Mouse (Mus musculus) T-helper 17 cell (primary cell): ENCODE results near the gene Prdx2.

Experiments
- in situ Hi-C, 2 experiments: fragments of 300-600 bp; cut with MboI, MseI; formaldehyde crosslinking; loops; 1 replicate in 1 of 2; 2 replicates in 1 of 2; pipeline ENCODE4 v1.15.1; 2025; ENCODE audit warnings: high pct_unique_total_duplicates in 2 of 2

Prdx2 gene

DNA sequence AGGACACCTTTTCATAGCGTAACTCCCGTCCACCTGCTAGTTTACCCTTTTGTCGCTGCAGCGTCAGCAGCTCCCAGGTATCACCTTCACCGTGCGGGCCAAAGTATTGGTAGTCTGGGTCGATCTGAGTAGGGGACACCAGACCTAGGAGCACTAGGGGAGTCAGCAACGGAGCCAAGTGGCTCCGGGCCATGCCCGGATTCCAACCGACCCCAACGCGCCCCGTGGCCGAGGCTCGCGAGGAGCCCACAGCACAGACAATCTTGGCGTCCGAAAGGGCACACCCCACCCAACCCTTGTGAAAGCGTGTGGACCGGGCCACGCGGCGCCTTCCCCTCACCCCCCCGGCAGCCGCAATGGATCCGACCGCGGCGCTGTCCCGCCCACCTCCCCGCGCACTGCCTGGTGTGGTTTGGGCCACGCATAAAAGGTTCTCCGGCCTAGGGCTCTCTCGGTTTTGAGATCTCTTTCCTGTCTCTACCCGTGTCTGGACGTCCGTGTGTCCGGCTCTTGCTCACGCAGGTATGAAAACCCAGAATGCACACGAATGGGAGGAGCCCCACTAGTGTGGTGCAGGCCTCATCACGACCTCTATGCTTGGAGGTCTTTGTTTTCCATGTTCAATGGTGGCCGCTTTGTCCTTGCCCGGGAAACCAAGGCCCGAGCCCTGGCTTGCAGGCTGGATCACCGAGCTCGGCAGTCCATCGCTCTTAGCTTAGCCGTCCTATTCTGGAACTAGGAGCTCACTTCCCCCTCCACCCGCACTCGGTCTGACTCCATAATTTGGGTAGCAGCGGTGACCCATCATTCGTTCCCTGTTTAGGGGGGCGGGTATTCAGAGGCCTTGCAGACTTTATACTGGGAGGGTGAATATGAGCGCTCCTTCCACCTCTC lies at the start of gene Prdx2, which contains the start of the genes Gm49661 and Rnaseh2a:
TSS of gene Prdx2 (plus strand) at position 347 of the 894 bp plus-strand sequence.
TSS of gene Gm49661 (minus strand) at position 193 of the 894 bp plus-strand sequence.
TSS of gene Rnaseh2a (minus strand) at position 527 of the 894 bp plus-strand sequence.
- in situ Hi-C loops: loop anchor here in 1 of 2 experiments (5.0 to 10.0 kb wide), 2 partner anchors 38 to 1735 kb away; no protein-coding TSS in a partner anchor

DNA sequence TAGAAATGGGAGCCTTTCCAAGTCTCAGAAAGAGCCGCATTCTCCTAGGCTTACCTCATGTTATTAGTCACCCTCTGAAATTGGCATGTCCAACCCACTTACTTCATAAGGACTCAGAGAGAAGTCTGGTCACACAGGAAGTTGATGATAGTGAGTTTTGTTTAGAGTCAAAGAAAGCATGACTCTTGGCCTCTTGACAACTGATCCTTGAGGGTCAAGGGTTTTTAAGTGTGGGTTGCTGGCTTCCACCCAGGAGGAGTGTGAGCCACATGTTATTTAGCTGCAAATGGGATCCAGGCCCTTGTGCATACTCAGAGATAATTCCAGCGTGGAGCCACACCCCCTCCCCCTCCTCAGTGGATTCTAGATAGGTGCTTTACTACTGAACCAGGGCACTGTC lies 47.8 kb upstream of the Prdx2 start:
- in situ Hi-C loops: no loop called here

GRCm38 (mm10) chr8:84925557-84925956 lies 43.8 kb upstream of the Prdx2 start:
- in situ Hi-C loops: no loop called here

DNA sequence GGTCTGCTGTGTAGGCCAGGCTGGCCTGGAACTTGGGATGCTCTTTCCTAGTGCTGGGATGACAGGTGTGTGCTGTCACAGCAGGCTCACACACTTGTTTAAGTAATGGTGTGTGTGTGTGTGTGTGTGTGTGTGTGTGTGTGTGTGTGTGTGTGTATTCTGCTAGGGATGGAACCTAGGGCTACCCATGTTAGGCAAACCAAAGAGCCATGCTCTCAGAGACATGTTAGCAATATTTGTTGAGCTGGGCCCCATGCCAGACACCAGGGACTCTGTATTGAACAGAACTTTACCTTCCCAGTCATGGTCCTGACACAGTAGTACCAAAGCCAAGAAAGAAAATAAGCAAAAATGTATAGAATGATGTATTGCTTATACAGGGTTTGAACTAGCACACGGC lies 41.9 kb upstream of the Prdx2 start:
- in situ Hi-C loops: no loop called here

DNA sequence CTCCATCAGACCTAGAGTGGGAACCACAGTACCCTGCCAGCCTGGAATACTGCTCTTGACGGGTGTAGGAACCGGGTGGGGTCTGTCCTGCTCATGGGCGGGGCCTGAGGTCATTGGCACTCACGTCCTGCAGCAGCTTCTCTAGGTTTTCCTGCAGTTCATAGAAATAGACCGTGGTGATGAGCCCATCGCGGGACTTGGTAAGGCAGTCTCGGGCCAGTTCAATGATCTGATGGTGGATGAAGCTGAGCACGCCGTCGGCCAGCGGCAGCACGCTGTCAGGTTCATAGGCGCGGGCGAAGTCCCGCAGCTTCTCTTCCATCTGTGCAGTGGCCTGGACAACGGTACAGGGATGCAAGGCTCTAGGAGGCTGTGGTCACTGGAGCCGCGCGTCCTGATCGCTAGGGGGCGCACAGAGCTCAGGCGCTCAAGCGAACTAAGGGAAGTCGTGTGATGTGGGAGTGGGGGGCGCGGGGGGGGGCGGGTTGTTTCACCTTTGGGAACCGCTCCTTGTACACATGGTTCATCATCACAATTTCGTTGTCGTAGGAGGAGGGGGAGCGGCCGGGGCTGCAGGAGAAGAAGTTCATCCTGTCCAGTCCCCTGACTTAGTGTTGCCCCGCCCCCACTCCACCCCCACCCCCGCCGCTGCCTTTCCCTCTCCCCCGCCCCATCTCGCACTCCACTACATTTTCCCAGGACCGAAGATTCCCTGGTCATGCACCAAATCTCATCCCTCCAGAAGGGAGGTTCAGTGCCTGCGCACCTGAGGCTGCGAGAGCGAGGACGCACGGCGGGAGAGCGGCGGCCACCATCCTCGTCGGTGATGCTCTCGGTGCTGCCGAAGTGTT lies 40.7 kb upstream of the Prdx2 start:
- in situ Hi-C loops: no loop called here

DNA sequence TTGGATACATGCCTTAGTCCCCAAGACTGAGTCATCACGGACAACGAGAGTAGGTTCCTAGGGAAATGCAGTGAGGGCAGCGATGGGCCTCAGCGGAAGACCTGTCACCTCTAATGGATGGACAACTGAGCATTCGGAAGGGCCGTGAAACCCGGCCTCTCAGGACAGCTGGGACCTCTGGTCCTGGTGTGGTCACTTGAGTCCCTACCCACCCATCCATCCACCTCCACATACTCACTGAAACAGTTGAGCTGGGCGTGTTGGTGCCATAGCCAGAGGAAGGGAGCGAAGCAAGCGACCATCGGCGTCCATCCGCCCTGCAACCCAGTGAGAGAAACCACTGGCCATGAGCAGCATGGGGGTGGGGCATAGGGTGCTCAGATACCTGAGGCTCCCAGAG lies 38.8 kb upstream of the Prdx2 start:
- in situ Hi-C loops: no loop called here

DNA sequence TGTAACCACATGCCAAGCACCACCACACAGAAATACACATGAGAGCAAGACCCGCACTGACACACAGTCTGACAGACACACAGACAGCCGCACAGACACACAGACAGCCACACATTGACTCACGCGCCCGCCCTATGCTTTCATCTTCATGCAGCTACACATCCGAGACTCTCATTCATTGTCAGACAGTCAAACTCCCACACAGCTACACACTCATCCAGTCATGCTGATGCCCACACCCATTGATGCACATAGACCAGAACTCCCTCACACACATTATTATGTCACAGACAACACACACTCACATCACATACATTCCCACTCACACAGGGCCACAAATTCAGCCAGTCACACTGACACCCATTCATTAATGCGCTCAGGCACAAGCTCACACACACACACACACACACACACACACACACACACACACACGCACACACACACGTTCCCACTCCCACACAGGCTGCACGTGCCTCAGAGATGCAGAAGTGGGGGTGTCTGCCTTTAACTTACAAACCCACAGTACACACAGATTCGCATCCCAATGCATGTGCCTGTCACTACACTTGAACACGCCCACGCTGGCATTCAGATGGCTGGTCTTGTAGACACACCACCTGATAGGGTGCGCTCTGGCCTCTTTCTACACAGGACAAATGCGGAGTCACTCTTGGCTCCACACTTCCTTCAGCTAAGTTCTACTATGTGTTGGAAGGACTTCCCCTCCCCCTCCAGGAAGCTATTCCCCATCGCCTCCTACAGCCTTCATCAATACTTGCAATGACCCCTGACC lies 35.4 kb upstream of the Prdx2 start:
- in situ Hi-C loops: no loop called here

DNA sequence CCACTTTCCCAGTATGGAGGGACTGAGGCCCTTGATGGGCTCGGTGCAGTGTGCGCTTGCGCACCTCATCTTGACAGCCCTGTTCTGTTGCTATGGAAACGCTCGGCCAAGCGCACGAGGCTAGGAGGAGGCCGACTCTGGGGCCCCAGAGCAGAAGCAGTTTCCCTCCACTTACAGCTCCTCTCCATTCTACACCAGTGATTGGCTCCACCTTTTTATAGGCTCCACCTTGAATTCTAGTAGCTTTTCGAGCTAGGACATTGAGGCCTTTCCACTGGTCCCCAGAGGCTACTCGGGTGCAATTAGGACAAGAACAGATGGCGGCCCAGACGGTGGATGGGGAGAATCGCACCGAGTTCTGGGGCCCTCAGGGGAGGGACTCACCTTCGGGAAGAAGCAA lies 34.5 kb upstream of the Prdx2 start:
- in situ Hi-C loops: no loop called here

DNA sequence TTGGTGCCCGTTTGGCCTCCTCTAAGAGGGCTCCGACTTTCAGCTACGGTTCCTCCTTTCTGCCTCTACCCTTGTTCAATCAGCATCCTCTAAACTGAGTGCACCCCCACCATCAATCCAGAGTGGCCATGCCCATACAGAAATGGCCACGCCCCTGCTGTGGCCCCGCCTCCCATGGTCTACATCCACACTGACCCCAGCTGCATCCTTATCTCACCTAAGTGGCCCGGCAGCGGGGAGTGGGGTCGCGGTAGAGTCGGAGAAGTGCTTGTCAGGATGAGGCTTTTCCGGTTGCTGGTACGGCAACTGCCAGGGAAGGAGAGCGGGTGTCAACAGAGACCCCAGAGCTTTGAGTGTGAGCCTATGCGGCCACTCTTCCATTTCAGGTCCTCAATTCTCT lies 33.9 kb upstream of the Prdx2 start:
- in situ Hi-C loops: no loop called here

GRCm38 (mm10) chr8:84936041-84936961 lies 33.1 kb upstream of the Prdx2 start:
- in situ Hi-C loops: no loop called here

DNA sequence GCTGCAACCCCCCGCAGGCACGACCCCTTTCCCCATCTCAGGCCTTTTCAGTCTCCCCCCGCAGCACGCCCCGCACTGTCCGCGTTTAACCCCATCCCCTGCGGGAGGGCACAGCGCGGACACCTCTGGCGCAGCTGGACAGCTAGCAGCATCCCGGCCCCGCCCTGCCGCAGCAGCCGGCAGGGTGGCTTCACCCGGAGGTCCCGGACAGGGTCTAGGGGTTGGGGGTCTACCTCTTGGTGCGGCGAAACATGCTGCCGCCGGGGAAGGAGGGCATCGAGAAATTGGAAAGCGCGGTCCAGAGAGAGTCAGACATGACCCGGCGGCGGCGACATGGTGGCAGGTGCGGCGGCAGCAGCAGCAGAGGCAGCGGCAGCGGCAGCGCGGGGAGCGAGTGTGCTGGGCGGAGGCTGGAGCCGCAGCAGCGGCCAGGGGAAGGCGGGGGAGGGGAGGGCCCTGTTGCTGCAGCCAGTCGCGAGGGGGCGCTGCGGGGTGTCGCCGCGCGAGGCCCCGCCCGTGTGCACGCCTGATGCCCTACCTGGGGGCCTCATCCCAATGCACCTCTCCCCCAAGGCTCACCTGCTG lies 32.3 kb upstream of the Prdx2 start, which contains the start of gene Mast1:
TSS of gene Mast1 (minus strand) at position 398 of the 585 bp plus-strand sequence.
- in situ Hi-C loops: no loop called here

- in situ Hi-C loops: no loop called here
Observed at GRCm38 (mm10) chr8:84937620-84938485, 31.5 kb upstream of the Prdx2 start.

DNA sequence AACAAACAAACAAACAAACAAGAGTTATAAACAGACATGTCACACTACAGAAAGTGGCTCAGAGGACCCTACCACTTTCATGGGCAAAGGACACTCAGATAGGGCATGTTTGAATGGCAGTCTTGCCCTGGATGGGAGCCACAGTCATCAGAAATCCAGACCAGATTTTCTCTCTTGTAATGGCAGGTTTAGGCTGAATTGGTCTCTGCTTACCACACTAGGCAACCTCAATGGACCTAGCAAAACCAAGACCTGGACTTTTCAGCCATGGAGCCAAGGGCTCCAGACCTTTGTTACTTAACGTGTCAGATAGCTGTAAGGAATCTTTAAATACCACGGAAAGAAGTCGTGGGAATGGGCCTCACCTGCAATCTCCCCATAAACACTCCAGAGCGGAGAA lies 25.7 kb upstream of the Prdx2 start:
- in situ Hi-C loops: no loop called here

GRCm38 (mm10) chr8:84944478-84945160 lies 24.8 kb upstream of the Prdx2 start:
- in situ Hi-C loops: no loop called here

DNA sequence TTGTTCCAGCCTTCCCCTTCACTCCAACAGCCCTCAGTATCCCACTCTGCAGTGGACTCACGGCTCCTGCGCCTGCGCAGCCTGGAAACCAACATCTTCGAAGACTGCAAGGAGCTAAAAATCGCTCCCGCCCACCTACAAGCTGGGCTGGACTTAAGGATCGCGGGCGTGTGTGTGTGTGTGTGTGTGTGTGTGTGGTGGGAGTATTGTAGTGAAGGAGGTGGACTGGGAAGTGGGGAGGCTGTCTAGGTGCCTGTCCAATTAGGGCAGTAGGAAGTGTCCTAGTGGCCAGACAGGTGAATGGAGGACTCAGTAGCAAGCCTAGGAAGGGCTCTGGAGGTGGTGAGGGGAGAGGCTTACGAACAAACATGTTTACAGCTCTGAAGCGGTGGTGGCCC lies 24.2 kb upstream of the Prdx2 start:
- in situ Hi-C loops: no loop called here

- in situ Hi-C loops: no loop called here
Observed at GRCm38 (mm10) chr8:84945633-84946527, 23.5 kb upstream of the Prdx2 start.

DNA sequence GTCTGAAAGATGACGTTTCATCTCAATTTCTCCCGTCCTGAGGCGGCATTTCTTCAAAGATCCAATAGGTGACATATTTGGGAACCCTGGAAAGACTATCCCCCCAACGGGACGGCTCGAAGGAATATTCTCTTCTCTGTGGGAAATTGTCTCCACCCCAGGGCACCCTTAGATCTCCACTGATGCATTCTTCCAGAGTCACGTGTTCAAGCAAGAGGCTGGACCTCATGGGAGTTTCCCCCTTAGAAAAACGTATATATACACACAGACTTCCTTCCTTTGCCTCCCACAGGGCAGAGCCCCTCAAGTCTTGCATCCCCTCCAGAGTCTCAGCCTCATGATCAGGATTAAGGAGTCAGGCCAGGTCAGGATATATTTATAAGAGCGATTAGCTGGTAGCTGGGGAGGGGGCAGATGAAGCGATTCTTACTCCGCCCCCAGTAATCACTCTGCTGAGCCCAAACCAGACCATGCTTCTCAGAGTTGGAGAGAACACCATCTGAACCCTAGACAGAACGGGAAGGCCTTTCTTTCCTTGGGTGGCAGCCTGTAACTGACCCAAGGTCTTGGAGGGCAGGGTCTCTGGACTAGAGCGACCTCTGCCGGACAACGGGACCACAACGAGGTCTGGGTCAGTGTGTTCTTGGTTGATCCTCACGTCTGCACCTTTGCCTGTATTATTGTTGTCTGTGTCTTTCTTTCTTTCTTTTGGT lies 22.7 kb upstream of the Prdx2 start, which contains the start of gene Rtbdn:
TSS of gene Rtbdn (plus strand) at position 464 of the 713 bp plus-strand sequence.
- in situ Hi-C loops: no loop called here
